Mouse (Mus musculus) activated CD4-positive, CD25-positive, alpha-beta regulatory T cell (primary cell): Measurements from ENCODE around the gene Gm6890. TPM values are rescaled to one million over a fixed set of nuclear protein-coding genes. Genes with fewer than 3 reads are reported as not detected.

ENCODE experiments used
- polyA plus RNA-seq, 2 experiments: library from polyadenylated mRNA; unstranded; fragments of 100-300 nt; shearing (Covaris generic); gene quantifications; one replicate each; pipeline ENCODE4 v1.2.1; 2017

The Gm6890 gene
- not detected for polyA plus RNA-seq

GRCm38 (mm10) chrX:74740627-74741026 is at the start of gene Gm6890:
Gm6890 (plus strand) TSS chrX:74740927.

Other genes with a start within 250 kb of the Gm6890 start
- gene Olfr1326-ps1, start 166.0 kb upstream of the Gm6890 start, polyA plus RNA-seq = not detected
- not detected for gene Olfr1325, start 148.2 kb upstream of the Gm6890 start, polyA plus RNA-seq
- not detected for gene Gm5640, start 95.3 kb upstream of the Gm6890 start, polyA plus RNA-seq
- gene Gm5936, start 96.3 kb downstream of the Gm6890 start, polyA plus RNA-seq = not detected